Mouse (Mus musculus) heart, postnatal 0 days (tissue): ENCODE results near the gene Tmem269. TPM values are rescaled to one million over a fixed set of nuclear protein-coding genes. Genes with fewer than 3 reads are reported as not detected.

Experiments used
- ATAC-seq: fragments of 200-750 bp; cut with Nextera tagmentation; 2 replicates; pipeline ENCODE4 v1.8.0; 2017; ENCODE audit warnings: low read depth, moderate number of reproducible peaks, moderate library complexity; ENCODE audit not compliant: insufficient read depth
- DNase-seq: peaks from one replicate; pipeline ENCODE4 v3.0.0-alpha.2; 2016; ENCODE audit warnings: low spot score
- H3K27ac ChIP-seq: fragments of 300-500 bp; sonication (generic); 2 replicates; pipeline ENCODE4 v1.5.1; 2014; ENCODE audit warnings: low read depth, mild to moderate bottlenecking
- H3K27me3 ChIP-seq: fragments of 300-500 bp; sonication (generic); 2 replicates; pipeline ENCODE4 v1.6.1; 2014; ENCODE audit warnings: low read length, mixed read lengths; ENCODE audit not compliant: control insufficient read depth, insufficient read depth
- H3K36me3 ChIP-seq: fragments of 300-500 bp; sonication (generic); replicated peaks from 2 replicates; pipeline ENCODE4 v1.6.1; 2014; ENCODE audit warnings: low read length, mixed read lengths; ENCODE audit not compliant: control insufficient read depth, insufficient read depth
- H3K4me1 ChIP-seq: fragments of 300-500 bp; sonication (generic); 2 replicates; pipeline ENCODE4 v1.6.1; 2014; ENCODE audit warnings: antibody characterized with exemption; ENCODE audit not compliant: control insufficient read depth, insufficient read depth
- H3K4me2 ChIP-seq: fragments of 300-500 bp; sonication (generic); 2 replicates; pipeline ENCODE4 v1.6.1; 2014; ENCODE audit warnings: low read depth, mild to moderate bottlenecking, low read length, moderate library complexity
- H3K4me3 ChIP-seq: fragments of 300-500 bp; sonication (generic); 2 replicates; pipeline ENCODE4 v1.5.1; 2014; ENCODE audit warnings: low read depth, low read length
- H3K9ac ChIP-seq: fragments of 300-500 bp; sonication (generic); replicated peaks from 2 replicates; pipeline ENCODE4 v1.6.1; 2014; ENCODE audit warnings: low read depth, low read length, mixed read lengths
- H3K9me3 ChIP-seq: fragments of 300-500 bp; sonication (generic); replicated peaks from 2 replicates; pipeline ENCODE4 v1.6.1; 2016; ENCODE audit warnings: low read length; ENCODE audit not compliant: control insufficient read depth
- CTCF ChIP-seq: IDR thresholded peaks from 2 replicates; pipeline ENCODE4 v1.5.1; 2016; ENCODE audit warnings: antibody characterized with exemption, control low read depth, low read depth
- EP300 ChIP-seq: IDR thresholded peaks from 2 replicates; pipeline ENCODE4 v1.6.1; 2016; ENCODE audit warnings: antibody characterized with exemption, low read depth
- WGBS: fragments of 180-500 bp; shearing (Covaris S2); extraction: QIAGEN DNeasy Blood & Tissue Kit; methylation state at CpG from one replicate; pipeline ENCODE4 v1.1.7; 2014; 5-methylcytosine and 5-hydroxymethylcytosine counted together
- polyA plus RNA-seq: library from polyadenylated mRNA; unstranded; fragments of >200 nt; fragmentation: Nextera tagmentation; extraction: Ambion mirVana; gene quantifications from 2 replicates; pipeline ENCODE4 v1.2.1, GENCODE M21; 2015
- total RNA-seq: library from RNA; depleted of rRNA; stranded (reverse); fragments of >200 nt; gene quantifications from 2 replicates; pipeline ENCODE4 v1.2.3, GENCODE M21; 2014; ENCODE audit warnings: low replicate concordance

Tmem269 gene
- total and polyA plus RNA-seq, 2 experiments from 2014 or later, result not detected

DNA sequence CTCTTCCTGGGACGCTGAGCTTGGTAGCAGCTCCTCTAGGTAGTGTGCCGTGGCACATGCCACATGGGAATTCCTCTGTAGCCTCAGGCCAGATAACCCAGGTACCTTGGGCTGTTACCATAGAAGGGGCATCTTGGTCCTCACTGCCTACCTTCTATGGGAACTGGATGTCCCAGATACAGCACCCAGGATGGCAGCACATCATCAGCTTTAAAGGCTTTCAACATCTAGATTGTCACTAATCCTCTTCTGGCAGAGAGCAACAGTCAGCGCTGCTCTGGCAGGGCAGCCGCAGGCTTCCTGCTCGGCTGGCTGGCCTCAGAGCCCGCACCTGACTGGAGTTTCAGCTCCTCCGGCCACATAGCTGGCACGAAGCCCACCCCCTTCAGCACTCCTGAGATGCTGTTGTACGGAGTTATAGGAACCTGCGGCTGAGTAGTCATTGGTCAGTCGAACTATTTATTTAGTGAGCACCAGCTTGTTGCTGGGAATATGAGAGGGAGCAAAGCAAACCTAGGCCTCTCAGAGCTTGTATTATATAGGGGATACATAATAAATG lies 30.5 kb upstream of the Tmem269 start:
- H3K36me3 ChIP-seq, result peaks cover 8% of the 10 kb centered on the region; the same call in 1 of the 2 replicates
- H3K4me3 ChIP-seq, result no peak overlapping the region
- H3K27ac ChIP-seq, result peak overlapping the region; percentile 47; the same call in 1 of the 2 replicates
- 51% methylated on average over 11 of the region's 11 CpGs for WGBS
- H3K4me2 ChIP-seq, result no peak overlapping the region
- no peak for ATAC-seq
- H3K27me3 ChIP-seq, result no peaks in the 10 kb centered on the region
- no peak overlapping the region for H3K9ac ChIP-seq
- no peak for TF ChIP-seq EP300
- TF ChIP-seq CTCF, result no peak
- H3K9me3 ChIP-seq, result no peaks in the 10 kb centered on the region
- DNase-seq, result no peak
- peaks cover 8% of the 10 kb centered on the region; the same call in 1 of the 2 replicates for H3K4me1 ChIP-seq

DNA sequence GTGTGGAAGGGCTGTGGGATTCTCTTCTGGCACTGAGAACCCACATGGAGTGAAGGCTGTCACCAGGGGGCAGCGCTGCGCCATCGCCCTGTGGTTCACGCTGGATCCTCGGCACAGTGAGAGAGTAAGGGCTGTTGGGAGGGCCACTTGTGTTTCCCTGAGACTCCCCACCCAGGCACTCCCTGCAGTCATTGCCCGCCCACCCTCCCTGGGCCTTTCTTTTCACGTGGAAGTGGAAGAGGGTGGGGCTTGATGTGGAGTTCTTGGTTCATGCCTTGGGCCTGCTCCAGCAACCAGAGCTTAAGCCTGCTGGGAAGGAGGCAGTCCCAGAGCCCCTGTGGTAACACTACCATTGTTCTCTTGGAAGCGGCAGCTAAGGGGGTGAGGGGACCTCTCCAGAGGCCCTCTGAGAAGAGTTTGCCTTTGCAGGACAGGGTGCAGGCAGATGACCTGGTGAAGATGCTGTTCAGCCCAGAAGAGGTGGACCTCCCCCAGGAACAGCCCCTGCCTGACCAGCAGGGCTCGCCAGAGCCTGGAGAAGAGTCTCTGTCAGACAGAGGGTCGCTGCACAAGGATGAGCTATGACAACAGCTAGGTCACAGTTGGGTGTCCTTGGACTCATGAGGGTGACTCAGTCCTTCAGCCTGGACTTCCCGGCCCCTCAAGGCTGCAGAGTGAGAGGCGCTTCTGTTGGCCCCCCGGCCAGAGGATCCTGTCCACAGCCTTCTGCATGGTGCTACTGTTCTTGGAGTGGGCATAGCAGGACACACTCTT lies 29.6 kb upstream of the Tmem269 start:
- ATAC-seq (peak; percentile 67), DNase-seq (peak; percentile 69)
- Histone ChIP-seq H3K36me3 (peaks cover 11% of the 10 kb centered on the region; the same call in 1 of the 2 replicates), H3K9me3 (no peaks in the 10 kb centered on the region), H3K4me3 (no peak overlapping the region), H3K4me2 (no peak overlapping the region), H3K4me1 (peaks cover 8% of the 10 kb centered on the region; the same call in 1 of the 2 replicates), H3K9ac (no peak overlapping the region), H3K27me3 (no peaks in the 10 kb centered on the region), H3K27ac (peak overlapping the region; percentile 47)
- no peak for TF ChIP-seq EP300
- TF ChIP-seq CTCF, result peak; percentile 91
- 45% methylated on average over 13 of the region's 13 CpGs for WGBS

DNA sequence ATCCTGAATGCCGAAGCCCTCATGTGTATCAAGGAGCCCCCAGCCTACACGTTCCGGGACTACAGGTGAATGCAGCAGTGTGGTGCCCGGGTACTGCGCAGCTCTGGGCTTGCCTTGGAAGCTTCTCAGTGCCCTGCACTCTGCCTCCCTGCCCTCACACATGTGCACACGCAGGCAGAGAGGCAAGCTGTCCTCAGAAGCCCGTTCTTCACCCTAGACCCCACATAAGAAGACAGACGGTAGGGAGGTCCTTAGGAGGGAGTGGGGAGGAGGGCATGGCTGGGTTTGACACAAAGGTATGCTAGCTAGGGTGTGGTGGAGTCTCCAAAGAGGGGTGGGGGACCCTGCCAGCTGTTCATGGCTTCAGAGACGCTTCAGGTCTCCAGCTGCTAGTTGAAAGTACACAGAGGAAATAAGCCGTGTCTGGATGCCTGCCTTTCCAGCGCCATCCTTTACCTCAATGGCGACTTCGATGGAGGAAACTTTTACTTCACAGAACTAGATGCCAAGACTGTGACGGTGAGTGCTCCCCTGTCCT lies 28.7 kb upstream of the Tmem269 start:
- H3K27me3 ChIP-seq, result no peaks in the 10 kb centered on the region
- H3K9me3 ChIP-seq, result no peaks in the 10 kb centered on the region
- DNase-seq (no peak), ATAC-seq (no peak)
- H3K4me1 ChIP-seq, result peaks cover 8% of the 10 kb centered on the region; the same call in 1 of the 2 replicates
- no peak overlapping the region for H3K27ac ChIP-seq
- H3K4me2 ChIP-seq, result no peak overlapping the region
- 79% methylated on average over 14 of the region's 14 CpGs for WGBS
- H3K36me3 ChIP-seq, result peaks cover 19% of the 10 kb centered on the region; the same call in 1 of the 2 replicates
- TF ChIP-seq EP300 (no peak), CTCF (no peak)
- H3K4me3 ChIP-seq, result no peak overlapping the region
- H3K9ac ChIP-seq, result no peak overlapping the region

DNA sequence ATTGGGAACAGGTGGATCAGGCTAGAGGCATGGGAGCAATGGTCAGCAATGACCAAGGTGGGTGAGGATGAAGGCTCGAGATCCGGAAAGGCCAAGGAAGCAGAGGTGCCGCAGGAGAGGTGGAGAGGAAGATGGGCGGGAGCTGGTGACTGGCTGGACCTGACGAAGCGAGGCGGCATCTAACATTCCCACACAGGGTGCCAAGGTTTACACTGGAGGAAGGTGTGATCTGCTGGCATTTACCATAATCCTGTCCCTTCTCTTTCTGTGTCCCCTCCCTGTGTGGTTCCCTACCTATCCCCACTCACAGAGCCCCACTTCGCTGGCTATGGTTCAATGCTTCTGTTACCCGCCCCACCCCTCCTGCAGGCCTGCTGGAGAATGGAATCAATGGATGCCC lies 27.9 kb upstream of the Tmem269 start:
- Histone ChIP-seq H3K27ac (0 out of 2 replicates have a peak overlapping the region, but pooled peaks have one; percentile 25), H3K4me1 (peaks cover 8% of the 10 kb centered on the region; the same call in 1 of the 2 replicates), H3K4me2 (no peak overlapping the region), H3K4me3 (no peak overlapping the region), H3K27me3 (no peaks in the 10 kb centered on the region), H3K9me3 (no peaks in the 10 kb centered on the region), H3K36me3 (peaks cover 24% of the 10 kb centered on the region; the same call in 1 of the 2 replicates), H3K9ac (no peak overlapping the region)
- DNase-seq (no peak), ATAC-seq (no peak)
- TF ChIP-seq EP300 (no peak), CTCF (no peak)
- WGBS, result 73% methylated on average over 9 of the region's 9 CpGs

DNA sequence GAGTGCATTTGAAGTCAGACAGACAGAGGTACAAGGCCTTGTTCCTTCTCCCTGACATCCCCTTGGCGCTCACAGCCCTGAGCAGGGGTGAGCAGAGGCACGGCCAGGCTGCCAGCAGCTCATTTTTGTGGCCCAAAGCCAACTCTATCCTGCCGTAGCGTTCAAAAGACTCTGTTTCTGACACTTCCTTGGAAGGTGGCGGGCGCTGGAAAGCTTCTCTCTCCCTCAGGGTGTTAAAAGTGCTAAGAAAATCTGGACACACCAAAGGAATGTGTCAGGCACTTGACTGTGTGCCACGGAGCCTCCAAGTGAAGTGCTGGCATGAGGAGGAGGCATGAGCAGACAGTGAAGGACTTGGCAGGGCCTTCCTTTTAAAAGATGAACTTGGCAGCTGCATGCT lies 27.5 kb upstream of the Tmem269 start:
- H3K4me3 ChIP-seq, result no peak overlapping the region
- H3K9me3 ChIP-seq, result no peaks in the 10 kb centered on the region
- 0 out of 2 replicates have a peak overlapping the region, but pooled peaks have one; percentile 25 for H3K27ac ChIP-seq
- H3K4me2 ChIP-seq, result no peak overlapping the region
- no peak overlapping the region for H3K9ac ChIP-seq
- no peaks in the 10 kb centered on the region for H3K27me3 ChIP-seq
- ATAC-seq (no peak), DNase-seq (peak; percentile 30)
- WGBS, result 20% methylated on average over 7 of the region's 7 CpGs
- H3K4me1 ChIP-seq, result peaks cover 8% of the 10 kb centered on the region; the same call in 1 of the 2 replicates
- peaks cover 27% of the 10 kb centered on the region; the same call in 1 of the 2 replicates for H3K36me3 ChIP-seq
- no peak for TF ChIP-seq EP300
- TF ChIP-seq CTCF, result no peak
